Mouse (Mus musculus) G1E (cell line): ENCODE measurements at regions not wholly inside any gene's neighbourhood (a gene's known extent, or its start where the extent isn't known, plus 50 kb on each side); places are given as distances from the start of the nearest gene placed in this dataset.
A peak's percentile ranks its signal among the peaks of the same experiment; 100 is the strongest.

Experiments
- CTCF ChIP-seq: IDR thresholded peaks from 2 replicates; pipeline ENCODE4 v1.5.1; 2012; ENCODE audit warnings: low read depth, low read length, inconsistent platforms, mixed read lengths
- GATA1 ChIP-seq: IDR thresholded peaks from 2 replicates; pipeline ENCODE4 v1.6.1; 2012; ENCODE audit warnings: borderline replicate concordance, low read length, inconsistent platforms, mixed read lengths
- TAL1 ChIP-seq: conservative IDR thresholded peaks from 2 replicates; pipeline ENCODE4 v1.6.1; 2012; ENCODE audit warnings: low read depth, low read length, inconsistent platforms, mixed read lengths

DNA sequence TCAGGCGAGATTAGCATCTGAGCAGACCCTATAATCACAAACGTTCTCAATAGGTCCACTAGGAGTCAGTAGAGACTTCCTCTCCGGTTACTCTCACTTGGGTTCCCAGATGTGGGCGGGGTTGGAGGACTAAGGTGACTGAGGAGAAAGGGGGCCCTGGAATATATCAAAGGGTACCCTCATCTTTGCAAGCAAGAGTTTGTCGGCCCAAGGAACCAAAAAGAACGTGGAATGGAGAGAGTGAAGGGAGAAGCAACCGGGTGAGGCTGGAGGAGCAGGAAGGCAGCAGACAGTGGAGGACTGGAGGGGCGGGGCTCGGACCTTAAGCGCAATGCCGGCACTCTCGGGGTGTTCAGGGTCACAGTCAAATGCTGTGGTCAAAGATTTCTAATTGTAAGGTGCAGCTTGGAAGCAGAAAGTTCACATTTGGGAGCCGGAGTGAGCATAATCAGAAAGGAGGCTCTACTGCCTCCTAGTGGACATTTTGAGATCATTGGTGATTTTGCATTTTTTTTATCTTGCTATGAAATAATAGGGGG lies 68.3 kb upstream of the Smox start:
- TF ChIP-seq TAL1 (no peak), CTCF (peak; percentile 38), GATA1 (no peak)
